Mouse (Mus musculus) embryonic facial prominence, embryonic 12.5 days (tissue): ENCODE results near the gene Gpbar1. TPM values are rescaled to one million over a fixed set of nuclear protein-coding genes. Genes with fewer than 3 reads are reported as not detected.

Experiments
- ATAC-seq: fragments of 200-750 bp; cut with Nextera tagmentation; 2 replicates; pipeline ENCODE4 v1.8.0; 2017; ENCODE audit not compliant: insufficient number of reproducible peaks, insufficient read depth, low FRiP score, low TSS enrichment
- H3K27ac ChIP-seq: fragments of 300-500 bp; sonication (generic); 2 replicates; pipeline ENCODE4 v1.5.1; 2016; ENCODE audit warnings: mild to moderate bottlenecking
- H3K27me3 ChIP-seq: fragments of 300-500 bp; sonication (generic); 2 replicates; pipeline ENCODE4 v1.6.1; 2016; ENCODE audit warnings: mild to moderate bottlenecking, moderate library complexity
- H3K36me3 ChIP-seq: fragments of 300-500 bp; sonication (generic); 2 replicates; pipeline ENCODE4 v1.6.1; 2016; ENCODE audit warnings: mild to moderate bottlenecking
- H3K4me1 ChIP-seq: fragments of 300-500 bp; sonication (generic); 2 replicates; pipeline ENCODE4 v1.6.1; 2016
- H3K4me2 ChIP-seq: fragments of 300-500 bp; sonication (generic); replicated peaks from 2 replicates; pipeline ENCODE4 v1.6.1; 2016; ENCODE audit warnings: mild to moderate bottlenecking, moderate library complexity
- H3K4me3 ChIP-seq: fragments of 300-500 bp; sonication (generic); 2 replicates; pipeline ENCODE4 v1.5.1; 2016; ENCODE audit warnings: mild to moderate bottlenecking
- H3K9ac ChIP-seq: fragments of 300-500 bp; sonication (generic); 2 replicates; pipeline ENCODE4 v1.6.1; 2016; ENCODE audit warnings: mild to moderate bottlenecking, moderate library complexity
- H3K9me3 ChIP-seq: fragments of 300-500 bp; sonication (generic); 2 replicates; pipeline ENCODE4 v1.6.1; 2016; ENCODE audit warnings: mild to moderate bottlenecking, moderate library complexity
- WGBS: fragments of 180-500 bp; shearing (Covaris S2); methylation state at CpG from one replicate; pipeline ENCODE4 v1.1.7; 2016; 5-methylcytosine and 5-hydroxymethylcytosine counted together
- polyA plus RNA-seq: library from polyadenylated mRNA; unstranded; fragments of >200 nt; fragmentation: Nextera tagmentation; extraction: Ambion mirVana; gene quantifications from 2 replicates; pipeline ENCODE4 v1.2.1, GENCODE M21; 2016

The Gpbar1 gene
- polyA plus RNA-seq, 1 experiment from 2014 or later: not detected

DNA sequence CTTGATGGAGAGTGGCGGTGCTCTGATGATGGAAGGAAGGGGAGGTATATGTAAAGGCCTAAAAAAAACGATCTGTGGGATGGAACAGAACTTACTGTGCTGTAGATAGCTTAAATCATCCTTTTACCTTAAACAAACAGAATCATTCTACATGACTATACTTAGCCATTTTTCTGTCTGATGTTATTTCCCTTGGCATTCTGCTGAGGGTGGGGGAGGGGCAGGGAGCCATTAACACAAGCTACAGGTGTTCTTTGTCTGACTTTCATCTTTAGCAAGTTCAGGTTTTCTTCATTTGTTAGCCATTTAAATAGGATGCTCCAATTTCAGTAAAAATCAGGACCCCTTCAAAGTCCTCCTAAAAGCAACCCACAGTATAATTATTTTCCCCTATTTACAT lies 32.8 kb upstream of the Gpbar1 start:
- peaks cover under 1% of the 10 kb centered on the region; the same call in 1 of the 2 replicates for H3K4me1 ChIP-seq
- H3K4me3 ChIP-seq: no peak overlapping the region
- no peak overlapping the region for H3K4me2 ChIP-seq
- no peak for ATAC-seq
- H3K27me3 ChIP-seq: no peaks in the 10 kb centered on the region
- no peaks in the 10 kb centered on the region for H3K9me3 ChIP-seq
- peaks cover 24% of the 10 kb centered on the region for H3K36me3 ChIP-seq
- H3K9ac ChIP-seq: no peak overlapping the region
- WGBS: 78% methylated on average over 2 of the region's 2 CpGs
- H3K27ac ChIP-seq: no peak overlapping the region

DNA sequence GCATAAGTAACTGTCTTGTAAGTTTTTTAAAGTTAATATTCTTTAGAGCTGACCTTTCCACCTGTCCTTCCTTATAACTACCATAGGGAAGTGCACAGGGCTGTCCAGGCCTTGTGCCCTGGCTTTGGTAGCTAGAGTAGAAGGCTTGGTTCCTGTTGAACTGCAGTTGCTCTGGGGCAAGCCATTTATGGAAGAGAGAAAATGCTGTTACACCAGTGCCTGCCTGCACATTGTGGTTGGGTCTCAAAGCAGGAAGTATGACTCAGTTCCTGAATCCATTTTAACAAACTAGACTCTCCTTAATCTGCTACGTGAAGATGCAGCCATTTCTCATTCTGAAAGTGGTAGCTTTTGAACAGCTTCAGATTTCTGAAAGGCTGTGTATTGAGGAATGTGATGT lies 29.6 kb upstream of the Gpbar1 start:
- no peak overlapping the region for H3K4me2 ChIP-seq
- H3K4me1 ChIP-seq: no peaks in the 10 kb centered on the region
- H3K4me3 ChIP-seq: no peak overlapping the region
- H3K36me3 ChIP-seq: peaks cover 51% of the 10 kb centered on the region
- no peak overlapping the region for H3K9ac ChIP-seq
- H3K27ac ChIP-seq: no peak overlapping the region
- WGBS: 70% methylated on average over 1 of the region's 1 CpGs
- ATAC-seq: no peak
- H3K27me3 ChIP-seq: no peaks in the 10 kb centered on the region
- H3K9me3 ChIP-seq: no peaks in the 10 kb centered on the region

DNA sequence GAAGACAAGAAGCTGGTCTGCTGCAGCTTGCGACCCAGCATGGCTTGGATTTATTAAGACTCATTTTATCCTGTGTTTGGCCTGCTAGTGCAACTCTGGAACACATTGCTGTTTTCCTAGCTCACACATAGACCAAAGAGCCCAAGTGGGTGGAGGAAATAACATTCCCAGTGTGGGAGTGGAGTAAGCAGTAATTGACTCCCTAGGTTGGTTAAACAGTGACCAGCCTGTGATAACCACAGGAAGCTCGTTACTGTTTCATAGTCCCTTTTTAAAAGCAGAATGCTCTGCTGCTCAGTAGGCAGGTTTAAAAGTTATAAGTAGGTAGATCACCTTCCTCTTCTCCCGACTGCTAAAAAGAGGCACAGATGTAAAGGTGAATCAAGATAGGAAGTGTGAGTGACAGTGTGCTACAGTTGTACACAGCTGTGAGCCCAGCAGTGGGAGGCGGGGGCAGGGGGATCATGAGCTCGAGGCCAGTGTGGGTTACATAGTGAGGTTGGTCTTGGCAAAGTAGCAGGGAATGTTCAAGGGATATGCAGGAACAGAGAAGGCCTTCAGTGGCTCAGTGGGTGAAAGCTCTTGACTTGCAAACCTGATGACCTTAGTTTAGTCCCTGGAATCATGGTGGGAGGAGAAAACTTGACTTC lies 28.9 kb upstream of the Gpbar1 start:
- Histone ChIP-seq H3K4me1 (no peaks in the 10 kb centered on the region), H3K9me3 (no peaks in the 10 kb centered on the region), H3K9ac (no peak overlapping the region), H3K27ac (no peak overlapping the region), H3K27me3 (no peaks in the 10 kb centered on the region), H3K4me3 (no peak overlapping the region), H3K4me2 (no peak overlapping the region), H3K36me3 (peaks cover 57% of the 10 kb centered on the region)
- WGBS: 82% methylated on average over 5 of the region's 5 CpGs
- ATAC-seq: no peak

DNA sequence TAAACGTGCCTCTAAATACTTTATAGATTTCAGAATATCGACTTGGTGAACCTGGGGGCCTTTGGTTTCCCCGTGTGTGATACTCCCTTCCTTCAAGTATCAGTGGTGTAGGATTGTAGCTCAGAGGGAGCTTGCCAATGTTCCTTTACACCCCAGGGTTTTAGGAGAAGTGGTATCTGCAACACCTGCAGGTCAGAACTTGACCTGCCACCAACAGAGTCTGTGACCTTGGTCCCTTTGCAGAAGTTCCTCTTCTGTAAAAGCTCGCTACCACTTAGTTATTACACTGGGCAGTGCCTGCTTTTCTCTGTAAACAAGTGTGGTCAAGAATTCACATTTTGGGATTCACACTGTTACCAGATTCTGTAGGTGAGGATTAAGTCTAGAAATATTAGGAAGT lies 28.3 kb upstream of the Gpbar1 start:
- no peaks in the 10 kb centered on the region for H3K9me3 ChIP-seq
- H3K9ac ChIP-seq: no peak overlapping the region
- H3K36me3 ChIP-seq: peaks cover 62% of the 10 kb centered on the region
- H3K27ac ChIP-seq: no peak overlapping the region
- no peak overlapping the region for H3K4me2 ChIP-seq
- no peak for ATAC-seq
- no peaks in the 10 kb centered on the region for H3K4me1 ChIP-seq
- 90% methylated on average over 4 of the region's 4 CpGs for WGBS
- H3K27me3 ChIP-seq: no peaks in the 10 kb centered on the region
- no peak overlapping the region for H3K4me3 ChIP-seq

DNA sequence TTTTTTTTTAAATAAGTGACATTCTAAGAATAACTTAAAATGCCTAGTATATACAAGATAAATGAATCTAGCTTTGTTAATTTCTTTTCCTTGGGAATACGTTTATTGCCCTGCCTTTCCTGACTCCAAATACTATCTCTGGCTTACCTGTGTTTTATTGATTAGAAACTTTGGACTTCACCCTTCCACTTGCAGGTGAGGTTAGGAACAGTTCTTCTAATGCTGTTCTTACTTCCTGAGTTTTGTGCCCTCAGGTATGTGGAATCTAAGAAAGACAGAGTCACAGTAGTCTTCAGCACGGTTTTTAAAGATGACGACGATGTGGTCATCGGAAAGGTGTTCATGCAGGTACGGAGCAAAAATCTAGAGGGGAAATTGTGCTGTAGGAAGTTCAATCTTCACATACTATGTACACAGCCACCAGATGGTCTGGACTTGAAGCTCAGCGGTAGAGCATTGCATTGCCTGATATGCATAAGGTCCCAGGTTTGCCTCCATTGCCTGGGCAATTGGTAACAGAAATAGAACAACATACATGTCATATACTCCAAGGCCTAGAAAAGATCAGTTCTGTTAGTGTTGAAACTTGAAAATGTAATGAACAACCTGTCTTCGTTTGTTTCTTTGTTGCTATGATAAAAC lies 22.5 kb upstream of the Gpbar1 start:
- Histone ChIP-seq H3K4me2 (no peak overlapping the region), H3K4me3 (no peak overlapping the region), H3K27ac (no peak overlapping the region), H3K27me3 (no peaks in the 10 kb centered on the region), H3K4me1 (no peaks in the 10 kb centered on the region), H3K9ac (no peak overlapping the region), H3K9me3 (no peaks in the 10 kb centered on the region), H3K36me3 (peaks cover 82% of the 10 kb centered on the region)
- no peak for ATAC-seq
- WGBS: 91% methylated on average over 8 of the region's 8 CpGs

DNA sequence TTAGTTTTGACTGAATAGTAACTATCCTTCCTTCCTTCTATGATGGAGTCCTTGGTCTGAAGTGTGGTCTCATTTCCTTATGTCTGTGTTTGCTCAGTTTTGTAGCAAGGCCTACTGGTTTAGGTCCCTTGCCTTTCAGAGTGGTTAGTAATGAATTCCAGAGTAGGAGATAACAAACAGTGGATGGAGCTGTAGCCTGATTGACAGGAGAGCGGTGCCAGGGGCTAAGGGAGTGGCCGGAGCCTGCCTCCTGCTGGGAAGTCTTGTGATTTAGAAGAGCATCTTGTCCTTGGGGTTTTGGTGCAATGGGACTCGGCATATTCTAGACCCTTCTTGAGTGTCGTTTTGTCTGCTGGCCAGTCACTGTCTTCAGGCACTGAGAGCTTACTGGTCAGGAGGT lies 21.6 kb upstream of the Gpbar1 start:
- Histone ChIP-seq H3K4me2 (no peak overlapping the region), H3K4me3 (no peak overlapping the region), H3K9ac (no peak overlapping the region), H3K27ac (no peak overlapping the region), H3K4me1 (no peaks in the 10 kb centered on the region), H3K36me3 (peaks cover 75% of the 10 kb centered on the region), H3K27me3 (no peaks in the 10 kb centered on the region), H3K9me3 (no peaks in the 10 kb centered on the region)
- whole genome bisulfite sequencing: 72% methylated on average over 4 of the region's 4 CpGs
- ATAC-seq: no peak

DNA sequence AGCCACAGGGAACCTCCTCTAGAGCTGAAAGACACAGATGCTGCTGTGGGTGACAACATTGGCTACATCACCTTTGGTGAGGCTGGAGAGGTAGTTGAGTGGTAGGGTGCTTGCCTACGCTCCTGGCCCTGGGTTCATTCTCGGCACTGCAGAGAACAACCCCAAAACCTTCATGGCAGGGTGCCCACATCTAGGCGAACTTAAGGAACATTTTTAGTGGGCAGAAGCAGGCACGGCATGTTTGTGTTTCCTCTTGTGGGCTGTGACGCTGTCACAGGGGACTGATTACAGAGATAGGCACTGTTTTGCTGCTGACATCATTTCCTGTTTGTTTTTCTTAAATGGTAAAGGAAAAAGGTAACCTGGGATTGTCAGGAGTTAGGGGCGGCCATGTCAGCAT lies 15.8 kb upstream of the Gpbar1 start:
- H3K4me3 ChIP-seq: no peak overlapping the region
- H3K36me3 ChIP-seq: peaks cover 85% of the 10 kb centered on the region

DNA sequence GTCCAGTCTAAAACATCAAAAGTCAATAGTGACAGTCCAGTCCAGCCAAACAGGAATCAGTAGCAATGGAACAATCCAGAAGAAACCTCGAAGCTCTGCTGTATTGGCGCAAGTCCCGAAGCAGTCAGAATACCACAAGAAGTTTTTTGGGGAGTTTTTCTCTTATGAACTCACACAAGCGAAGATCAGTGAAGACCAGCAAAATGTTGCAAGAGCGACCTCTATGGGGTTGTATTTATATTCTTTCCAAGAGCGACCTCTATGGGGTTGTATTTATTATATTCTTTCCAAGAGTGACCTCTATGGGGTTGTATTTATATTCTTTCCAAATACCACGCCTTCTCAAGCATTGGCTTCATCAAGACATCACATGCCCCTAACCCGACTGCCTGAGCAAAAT lies 9.6 kb upstream of the Gpbar1 start:
- no peaks in the 10 kb centered on the region for H3K27me3 ChIP-seq
- H3K36me3 ChIP-seq: peaks cover 52% of the 10 kb centered on the region
- no peak overlapping the region for H3K4me3 ChIP-seq
- WGBS: 87% methylated on average over 8 of the region's 8 CpGs
- no peak overlapping the region for H3K27ac ChIP-seq
- H3K4me2 ChIP-seq: no peak overlapping the region
- no peaks in the 10 kb centered on the region for H3K4me1 ChIP-seq
- no peaks in the 10 kb centered on the region for H3K9me3 ChIP-seq
- H3K9ac ChIP-seq: no peak overlapping the region
- no peak for ATAC-seq

More for the DNA sequence above, 15.8 kb upstream of the Gpbar1 start:
- no peak for ATAC-seq
- Histone ChIP-seq H3K4me1 (no peaks in the 10 kb centered on the region), H3K9ac (no peak overlapping the region), H3K9me3 (no peaks in the 10 kb centered on the region), H3K27me3 (no peaks in the 10 kb centered on the region), H3K27ac (no peak overlapping the region), H3K4me2 (no peak overlapping the region)
- WGBS: 88% methylated on average over 6 of the region's 6 CpGs

DNA sequence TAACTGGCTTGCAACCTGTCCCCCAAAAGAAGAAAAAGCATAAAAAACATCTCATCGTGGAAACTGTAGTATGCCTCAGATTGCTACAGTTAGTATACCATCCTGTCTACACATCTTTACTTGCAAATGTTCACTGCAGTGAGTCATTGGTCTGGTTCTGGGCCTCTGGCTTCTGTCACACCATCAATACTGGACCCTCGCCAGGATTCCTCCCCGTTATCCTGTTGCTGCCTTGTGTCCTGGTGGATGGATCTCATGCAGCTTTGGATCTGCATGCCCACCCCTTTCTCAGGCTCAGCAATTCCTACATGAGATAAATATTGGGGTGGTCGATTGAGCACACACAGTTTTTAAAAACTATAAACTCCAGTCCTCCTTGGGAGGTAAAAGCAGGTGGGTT lies 6.7 kb upstream of the Gpbar1 start:
- Histone ChIP-seq H3K36me3 (peaks cover 22% of the 10 kb centered on the region), H3K27me3 (no peaks in the 10 kb centered on the region), H3K4me3 (no peak overlapping the region), H3K9me3 (no peaks in the 10 kb centered on the region), H3K9ac (no peak overlapping the region), H3K4me1 (peaks cover 16% of the 10 kb centered on the region), H3K27ac (no peak overlapping the region), H3K4me2 (no peak overlapping the region)
- 84% methylated on average over 4 of the region's 4 CpGs for WGBS
- ATAC-seq: no peak

DNA sequence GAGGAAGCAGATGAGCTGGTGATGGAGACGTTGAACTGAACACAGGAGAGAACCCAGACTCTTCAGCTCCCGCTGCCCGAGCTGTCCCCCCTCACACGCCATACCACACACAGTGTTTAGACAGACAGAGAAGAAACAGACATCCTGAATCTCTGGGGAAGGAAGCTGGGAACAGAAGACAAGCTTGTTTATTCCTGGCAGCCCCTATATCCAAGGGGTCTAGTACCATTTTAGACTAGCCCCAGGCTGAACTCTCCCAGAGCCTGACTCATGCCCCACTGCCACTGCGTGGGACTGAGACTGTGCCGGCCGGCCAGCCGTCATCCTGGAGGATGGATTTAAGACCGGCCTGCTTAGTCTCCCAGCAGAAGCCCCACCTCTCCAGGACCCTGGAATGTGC lies 3.3 kb upstream of the Gpbar1 start:
- H3K4me2 ChIP-seq: no peak overlapping the region; the same call in 1 of the 2 replicates
- 0 out of 2 replicates have a peak overlapping the region, but pooled peaks have one; percentile 18 for H3K27ac ChIP-seq
- peaks cover 16% of the 10 kb centered on the region for H3K4me1 ChIP-seq
- no peaks in the 10 kb centered on the region for H3K9me3 ChIP-seq
- H3K36me3 ChIP-seq: peaks cover 16% of the 10 kb centered on the region
- H3K27me3 ChIP-seq: no peaks in the 10 kb centered on the region
- WGBS: 14% methylated on average over 9 of the region's 9 CpGs
- H3K9ac ChIP-seq: no peak overlapping the region
- ATAC-seq: no peak
- no peak overlapping the region for H3K4me3 ChIP-seq

DNA sequence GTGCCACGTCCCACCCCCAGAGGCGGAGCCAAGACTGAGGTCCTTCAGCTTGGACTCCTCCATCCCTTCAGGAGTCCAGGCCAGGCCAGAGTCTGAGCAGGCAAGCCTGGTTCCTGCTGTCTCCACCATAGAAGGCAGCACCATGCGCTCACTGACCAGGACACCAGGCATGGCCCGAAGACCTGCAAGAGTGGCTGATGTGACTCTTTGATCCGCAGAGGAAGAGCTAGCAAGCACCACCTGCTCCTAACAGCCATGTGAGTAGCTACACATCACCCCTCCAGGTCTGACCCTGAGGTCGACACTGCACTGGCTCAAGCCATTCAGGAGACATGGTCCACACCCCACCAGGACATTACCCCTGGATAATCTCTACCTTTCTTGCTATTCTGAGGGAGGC lies 1.3 kb upstream of the Gpbar1 start:
- Histone ChIP-seq H3K4me2 (no peak overlapping the region), H3K9ac (no peak overlapping the region), H3K27me3 (no peaks in the 10 kb centered on the region), H3K27ac (no peak overlapping the region), H3K4me1 (peaks cover 16% of the 10 kb centered on the region), H3K4me3 (no peak overlapping the region), H3K36me3 (peaks cover 36% of the 10 kb centered on the region), H3K9me3 (no peaks in the 10 kb centered on the region)
- WGBS: 63% methylated on average over 6 of the region's 6 CpGs
- ATAC-seq: no peak

DNA sequence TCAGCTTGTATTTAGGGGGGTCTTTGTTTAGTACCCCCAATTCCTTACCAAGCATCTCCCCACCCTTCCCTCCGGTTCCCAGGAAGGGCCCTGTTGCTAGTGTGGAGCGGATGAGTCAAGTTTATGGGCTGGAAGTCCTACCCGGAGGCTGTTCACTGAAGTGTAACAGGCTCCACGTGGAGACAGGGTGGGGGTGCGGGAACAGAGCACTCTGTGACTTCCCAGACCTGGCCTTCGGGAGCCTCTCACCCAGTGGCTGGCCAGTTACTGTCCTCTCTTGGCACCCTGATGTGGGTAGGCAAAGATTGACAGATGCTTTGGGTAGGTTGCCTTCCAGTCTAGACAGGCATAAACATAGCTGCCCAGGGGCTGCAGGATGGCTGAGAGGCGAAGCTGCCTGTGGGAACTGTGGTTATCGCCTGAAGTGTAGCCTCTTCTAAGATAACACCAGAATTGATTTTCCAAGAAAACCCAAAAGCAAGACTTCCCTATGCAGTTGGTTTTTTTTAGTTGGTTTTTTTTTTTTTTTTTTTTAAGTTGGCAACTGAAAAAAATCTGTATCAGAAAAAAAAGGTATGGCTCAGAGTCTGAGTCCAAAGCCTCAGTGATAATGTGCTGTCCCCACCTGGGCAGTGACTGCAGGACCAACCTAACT lies 340 bp upstream of the Gpbar1 start:
- Histone ChIP-seq H3K4me2 (no peak overlapping the region), H3K4me1 (peaks cover 16% of the 10 kb centered on the region), H3K9me3 (no peaks in the 10 kb centered on the region), H3K27me3 (no peaks in the 10 kb centered on the region), H3K36me3 (peaks cover 45% of the 10 kb centered on the region), H3K9ac (no peak overlapping the region), H3K4me3 (no peak overlapping the region), H3K27ac (no peak overlapping the region)
- no peak for ATAC-seq
- WGBS: 61% methylated on average over 8 of the region's 8 CpGs
